Mouse (Mus musculus): ENCODE measurements at regions not wholly inside any gene's neighbourhood (a gene's known extent, or its start where the extent isn't known, plus 50 kb on each side); places are given as distances from the start of the nearest gene placed in this dataset.

GRCm38 (mm10) chr3:34434901-34435300 lies 215.3 kb upstream of the Sox2 start:
- Histone ChIP-seq H3K4me1 (ENCODE audit: control insufficient read depth, insufficient read depth, low read length) (no peaks in the 10 kb centered on the region), H3K4me3 (replicated peaks; ENCODE audit: low read length) (no peak overlapping the region), H3K9ac (ENCODE audit: low read length) (no peak overlapping the region), H3K9me3 (replicated peaks; ENCODE audit: control insufficient read depth, low read length) (no peaks in the 10 kb centered on the region), H3K36me3 (ENCODE audit: control insufficient read depth, insufficient read depth, low read length) (no peaks in the 10 kb centered on the region), H3K27ac (ENCODE audit: low read length) (no peak overlapping the region), H3K27me3 (ENCODE audit: control insufficient read depth, insufficient read depth, low read length) (no peaks in the 10 kb centered on the region), H3K4me2 (ENCODE audit: low read depth, low read length) (no peak overlapping the region)
- 62% methylated on average over 9 of the region's 9 CpGs for WGBS
- ATAC-seq (ENCODE audit: insufficient read depth, low FRiP score), result no peak

GRCm38 (mm10) chr3:34427967-34428366 lies 222.2 kb upstream of the Sox2 start:
- Histone ChIP-seq H3K27me3 (ENCODE audit: control insufficient read depth, insufficient read depth, low read length) (no peaks in the 10 kb centered on the region), H3K36me3 (ENCODE audit: control insufficient read depth, insufficient read depth, low read length) (no peaks in the 10 kb centered on the region), H3K4me1 (ENCODE audit: control insufficient read depth, insufficient read depth, low read length) (no peaks in the 10 kb centered on the region), H3K9ac (ENCODE audit: low read length) (no peak overlapping the region), H3K27ac (ENCODE audit: low read length) (no peak overlapping the region), H3K9me3 (replicated peaks; ENCODE audit: control insufficient read depth, low read length) (no peaks in the 10 kb centered on the region), H3K4me2 (ENCODE audit: low read depth, low read length) (no peak overlapping the region), H3K4me3 (replicated peaks; ENCODE audit: low read length) (no peak overlapping the region)
- ATAC-seq (ENCODE audit: insufficient read depth, low FRiP score), result no peak
- 85% methylated on average over 8 of the region's 8 CpGs for WGBS

- no peaks in the 10 kb centered on the region for H3K9me3 ChIP-seq (replicated peaks; ENCODE audit: control insufficient read depth, low read length)
- H3K4me3 ChIP-seq (replicated peaks; ENCODE audit: low read length), result no peak overlapping the region
- no peak overlapping the region for H3K27ac ChIP-seq (ENCODE audit: low read length)
- H3K9ac ChIP-seq (ENCODE audit: low read length), result no peak overlapping the region
- ATAC-seq (ENCODE audit: insufficient read depth, low FRiP score), result no peak
- no peaks in the 10 kb centered on the region for H3K27me3 ChIP-seq (ENCODE audit: control insufficient read depth, insufficient read depth, low read length)
- WGBS, result 87% methylated on average over 4 of the region's 4 CpGs
- no peaks in the 10 kb centered on the region for H3K36me3 ChIP-seq (ENCODE audit: control insufficient read depth, insufficient read depth, low read length)
- no peaks in the 10 kb centered on the region for H3K4me1 ChIP-seq (ENCODE audit: control insufficient read depth, insufficient read depth, low read length)
- H3K4me2 ChIP-seq (ENCODE audit: low read depth, low read length), result no peak overlapping the region
Measured at GRCm38 (mm10) chr3:34427495-34427894, 222.7 kb upstream of the Sox2 start.

- Histone ChIP-seq H3K4me3 (replicated peaks; ENCODE audit: low read length) (no peak overlapping the region), H3K4me1 (ENCODE audit: control insufficient read depth, insufficient read depth, low read length) (no peaks in the 10 kb centered on the region), H3K36me3 (ENCODE audit: control insufficient read depth, insufficient read depth, low read length) (no peaks in the 10 kb centered on the region), H3K27ac (ENCODE audit: low read length) (no peak overlapping the region), H3K4me2 (ENCODE audit: low read depth, low read length) (no peak overlapping the region), H3K27me3 (ENCODE audit: control insufficient read depth, insufficient read depth, low read length) (no peaks in the 10 kb centered on the region), H3K9me3 (replicated peaks; ENCODE audit: control insufficient read depth, low read length) (no peaks in the 10 kb centered on the region), H3K9ac (ENCODE audit: low read length) (no peak overlapping the region)
- 79% methylated on average over 10 of the region's 10 CpGs for WGBS
- ATAC-seq (ENCODE audit: insufficient read depth, low FRiP score), result no peak
Measured at GRCm38 (mm10) chr3:34426955-34427354, 223.2 kb upstream of the Sox2 start.

- Histone ChIP-seq H3K36me3 (ENCODE audit: control insufficient read depth, insufficient read depth, low read length) (no peaks in the 10 kb centered on the region), H3K4me3 (replicated peaks; ENCODE audit: low read length) (no peak overlapping the region), H3K27ac (ENCODE audit: low read length) (peak overlapping the region; percentile 35; the same call in 1 of the 2 replicates), H3K4me1 (ENCODE audit: control insufficient read depth, insufficient read depth, low read length) (no peaks in the 10 kb centered on the region), H3K9me3 (replicated peaks; ENCODE audit: control insufficient read depth, low read length) (no peaks in the 10 kb centered on the region), H3K4me2 (ENCODE audit: low read depth, low read length) (no peak overlapping the region), H3K9ac (ENCODE audit: low read length) (no peak overlapping the region), H3K27me3 (ENCODE audit: control insufficient read depth, insufficient read depth, low read length) (no peaks in the 10 kb centered on the region)
- 69% methylated on average over 3 of the region's 3 CpGs for WGBS
- ATAC-seq (ENCODE audit: insufficient read depth, low FRiP score), result peak; percentile 40; the same call in 1 of the 2 replicates
Measured at GRCm38 (mm10) chr3:34411915-34412306, 238.3 kb upstream of the Sox2 start.

- Histone ChIP-seq H3K27me3 (ENCODE audit: control insufficient read depth, insufficient read depth, low read length) (no peaks in the 10 kb centered on the region), H3K9ac (ENCODE audit: low read length) (no peak overlapping the region), H3K36me3 (ENCODE audit: control insufficient read depth, insufficient read depth, low read length) (no peaks in the 10 kb centered on the region), H3K9me3 (replicated peaks; ENCODE audit: control insufficient read depth, low read length) (no peaks in the 10 kb centered on the region), H3K4me2 (ENCODE audit: low read depth, low read length) (no peak overlapping the region), H3K27ac (ENCODE audit: low read length) (no peak overlapping the region), H3K4me3 (replicated peaks; ENCODE audit: low read length) (no peak overlapping the region), H3K4me1 (ENCODE audit: control insufficient read depth, insufficient read depth, low read length) (no peaks in the 10 kb centered on the region)
- 53% methylated on average over 10 of the region's 10 CpGs for WGBS
- ATAC-seq (ENCODE audit: insufficient read depth, low FRiP score), result peak; percentile 37; the same call in 1 of the 2 replicates
Measured at GRCm38 (mm10) chr3:34411142-34411914, 238.9 kb upstream of the Sox2 start.

GRCm38 (mm10) chr3:34403586-34403985 lies 246.6 kb upstream of the Sox2 start:
- 65% methylated on average over 2 of the region's 2 CpGs for WGBS
- H3K36me3 ChIP-seq (ENCODE audit: control insufficient read depth, insufficient read depth, low read length), result no peaks in the 10 kb centered on the region

GRCm38 (mm10) chr3:34391275-34391674 lies 258.9 kb upstream of the Sox2 start:
- WGBS, result 91% methylated on average over 2 of the region's 2 CpGs
- no peak for ATAC-seq (ENCODE audit: insufficient read depth, low FRiP score)
- H3K9ac ChIP-seq (ENCODE audit: low read length), result no peak overlapping the region
- no peaks in the 10 kb centered on the region for H3K36me3 ChIP-seq (ENCODE audit: control insufficient read depth, insufficient read depth, low read length)
- H3K4me2 ChIP-seq (ENCODE audit: low read depth, low read length), result no peak overlapping the region
- no peaks in the 10 kb centered on the region for H3K27me3 ChIP-seq (ENCODE audit: control insufficient read depth, insufficient read depth, low read length)
- H3K9me3 ChIP-seq (replicated peaks; ENCODE audit: control insufficient read depth, low read length), result no peaks in the 10 kb centered on the region; the same call in none of the 2 replicates
- H3K4me3 ChIP-seq (replicated peaks; ENCODE audit: low read length), result no peak overlapping the region
- H3K27ac ChIP-seq (ENCODE audit: low read length), result no peak overlapping the region
- H3K4me1 ChIP-seq (ENCODE audit: control insufficient read depth, insufficient read depth, low read length), result no peaks in the 10 kb centered on the region

More at GRCm38 (mm10) chr3:34403586-34403985, 246.6 kb upstream of the Sox2 start:
- Histone ChIP-seq H3K9me3 (replicated peaks; ENCODE audit: control insufficient read depth, low read length) (no peaks in the 10 kb centered on the region), H3K27ac (ENCODE audit: low read length) (no peak overlapping the region), H3K27me3 (ENCODE audit: control insufficient read depth, insufficient read depth, low read length) (no peaks in the 10 kb centered on the region), H3K9ac (ENCODE audit: low read length) (no peak overlapping the region), H3K4me3 (replicated peaks; ENCODE audit: low read length) (no peak overlapping the region), H3K4me2 (ENCODE audit: low read depth, low read length) (no peak overlapping the region), H3K4me1 (ENCODE audit: control insufficient read depth, insufficient read depth, low read length) (no peaks in the 10 kb centered on the region)
- ATAC-seq (ENCODE audit: insufficient read depth, low FRiP score), result no peak

- H3K27me3 ChIP-seq (ENCODE audit: control insufficient read depth, insufficient read depth, low read length), result no peaks in the 10 kb centered on the region
- H3K27ac ChIP-seq (ENCODE audit: low read length), result no peak overlapping the region
- H3K4me1 ChIP-seq (ENCODE audit: control insufficient read depth, insufficient read depth, low read length), result no peaks in the 10 kb centered on the region
- H3K4me2 ChIP-seq (ENCODE audit: low read depth, low read length), result no peak overlapping the region
- H3K9ac ChIP-seq (ENCODE audit: low read length), result no peak overlapping the region
- no peak overlapping the region for H3K4me3 ChIP-seq (replicated peaks; ENCODE audit: low read length)
- no peak for ATAC-seq (ENCODE audit: insufficient read depth, low FRiP score)
- H3K36me3 ChIP-seq (ENCODE audit: control insufficient read depth, insufficient read depth, low read length), result no peaks in the 10 kb centered on the region
- 82% methylated on average over 12 of the region's 12 CpGs for WGBS
- no peaks in the 10 kb centered on the region for H3K9me3 ChIP-seq (replicated peaks; ENCODE audit: control insufficient read depth, low read length)
Measured at GRCm38 (mm10) chr3:34384965-34385505, 265.2 kb upstream of the Sox2 start.

Measured in stomach, embryonic 16.5 days (tissue).